Mouse (Mus musculus) gastrocnemius, adult 2 months (tissue): ENCODE measurements at regions not wholly inside any gene's neighbourhood (a gene's known extent, or its start where the extent isn't known, plus 50 kb on each side); places are given as distances from the start of the nearest gene placed in this dataset.
"Not testable (repeated sequence)": the region's sequence is repeated elsewhere in the genome, so short reads cannot be mapped to it uniquely, and the experiment has no call there.

Source experiments
- DNase-seq: peaks from one replicate; pipeline ENCODE4 v3.0.0; 2022
- H3K27ac ChIP-seq: fragments of 200-600 bp; 2 replicates; pipeline ENCODE4 v1.8.1; 2022; ENCODE audit warnings: mild to moderate bottlenecking
- H3K4me3 ChIP-seq: fragments of 200-600 bp; 2 replicates; pipeline ENCODE4 v1.8.1; 2022; ENCODE audit warnings: mild to moderate bottlenecking, moderate library complexity
- CTCF ChIP-seq: fragments of 200-600 bp; IDR thresholded peaks from 2 replicates; pipeline ENCODE4 v1.8.1; 2022; ENCODE audit warnings: antibody characterized with exemption, mild to moderate bottlenecking, moderate library complexity
- intact Hi-C: fragments of 180-260 bp; cut with DNase I; formaldehyde crosslinking; loops from one replicate; pipeline ENCODE4 v1.15.1; 2025

DNA sequence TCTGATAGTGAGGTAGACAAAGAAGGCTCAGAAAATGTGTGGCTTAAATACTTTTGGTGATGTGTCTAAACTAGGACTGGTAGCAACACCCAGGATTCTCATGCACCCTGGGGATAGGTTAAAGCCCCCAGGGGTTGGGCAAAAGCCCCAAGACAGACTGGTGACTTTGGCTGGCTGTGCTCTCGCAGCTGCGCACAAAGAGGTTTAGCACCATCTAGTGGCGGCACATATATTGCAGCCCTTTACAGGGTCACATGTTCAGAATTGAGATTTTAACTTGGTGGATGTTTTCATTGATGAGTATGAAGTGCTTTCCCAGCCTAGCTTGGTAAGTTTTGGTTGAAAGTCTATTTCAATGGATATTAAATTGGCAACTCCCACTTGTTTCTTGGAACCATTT, 167.3 kb downstream of the Gm44 start:
- H3K4me3 ChIP-seq, DNase-seq, H3K27ac ChIP-seq, intact Hi-C loops: not testable (repeated sequence)
- peak; percentile 26; the same call in 1 of the 2 replicates for TF ChIP-seq CTCF

DNA sequence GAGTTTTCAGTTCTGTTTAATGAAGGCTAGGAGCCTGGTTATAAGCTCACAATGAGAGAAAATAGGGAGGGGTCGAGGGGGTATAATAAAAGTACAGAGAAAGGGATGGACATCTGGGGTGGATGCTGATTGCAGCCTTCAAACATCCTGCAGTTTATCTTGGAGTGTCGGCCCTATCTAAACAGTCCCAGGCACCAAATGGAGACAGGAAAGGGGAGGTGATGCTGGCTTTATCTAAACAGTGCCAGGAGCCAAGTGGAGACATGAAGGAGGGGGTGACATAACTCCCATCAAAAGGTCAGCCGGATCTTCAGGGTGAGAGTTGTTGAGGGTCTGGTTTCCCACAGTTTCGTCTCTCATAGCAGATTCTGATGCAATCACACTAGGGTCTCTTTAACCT, 193.2 kb downstream of the Gm44 start:
- intact Hi-C loops = loop anchor here (2.0 kb wide), 1 partner anchor 32 kb away; no protein-coding TSS in a partner anchor
- H3K4me3 ChIP-seq, H3K27ac ChIP-seq, DNase-seq: not testable (repeated sequence)
